Mouse (Mus musculus) spleen, adult 2 months (tissue): ENCODE measurements around the gene Ap5z1.

Experiments used
- CTCF ChIP-seq: fragments of 200-500 bp; IDR thresholded peaks from 2 replicates; pipeline ENCODE4 v1.5.1; 2011; ENCODE audit warnings: mild to moderate bottlenecking, inconsistent platforms; ENCODE audit not compliant: insufficient read depth, insufficient read length, insufficient replicate concordance; ENCODE audit errors: extremely low read depth
- POLR2A ChIP-seq: fragments of 200-500 bp; IDR thresholded peaks from 2 replicates; pipeline ENCODE4 v1.6.1; 2011; ENCODE audit warnings: low read depth, low read length, inconsistent platforms

DNA sequence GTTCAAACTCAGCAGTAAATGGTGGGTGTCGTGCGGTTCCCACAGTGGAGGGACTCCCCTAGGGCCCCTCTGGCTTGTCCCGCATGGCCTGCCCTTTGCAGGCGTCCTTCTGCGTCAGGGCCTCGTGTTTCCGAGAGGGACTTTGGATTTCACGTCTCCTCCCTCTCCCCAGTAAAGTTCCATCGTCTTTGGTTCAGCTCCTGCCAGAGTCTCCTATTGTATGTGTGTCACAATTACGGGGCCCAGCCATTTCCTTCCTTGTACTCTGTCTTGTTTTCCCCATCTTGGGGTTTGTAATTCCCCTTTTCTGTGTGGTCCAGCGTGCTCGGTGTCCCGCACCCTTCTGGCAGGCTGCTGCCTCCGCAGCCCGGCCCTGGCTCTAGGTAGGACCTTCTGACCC, 20.2 kb upstream of the Ap5z1 start:
- TF ChIP-seq POLR2A (no peak), CTCF (no peak)
